Mouse (Mus musculus) lung, postnatal 10 days (tissue): ENCODE measurements around the gene Lrwd1.

ENCODE experiments used
- DNase-seq: peaks from one replicate; pipeline ENCODE4 v3.0.0; 2021

Lrwd1 gene

DNA sequence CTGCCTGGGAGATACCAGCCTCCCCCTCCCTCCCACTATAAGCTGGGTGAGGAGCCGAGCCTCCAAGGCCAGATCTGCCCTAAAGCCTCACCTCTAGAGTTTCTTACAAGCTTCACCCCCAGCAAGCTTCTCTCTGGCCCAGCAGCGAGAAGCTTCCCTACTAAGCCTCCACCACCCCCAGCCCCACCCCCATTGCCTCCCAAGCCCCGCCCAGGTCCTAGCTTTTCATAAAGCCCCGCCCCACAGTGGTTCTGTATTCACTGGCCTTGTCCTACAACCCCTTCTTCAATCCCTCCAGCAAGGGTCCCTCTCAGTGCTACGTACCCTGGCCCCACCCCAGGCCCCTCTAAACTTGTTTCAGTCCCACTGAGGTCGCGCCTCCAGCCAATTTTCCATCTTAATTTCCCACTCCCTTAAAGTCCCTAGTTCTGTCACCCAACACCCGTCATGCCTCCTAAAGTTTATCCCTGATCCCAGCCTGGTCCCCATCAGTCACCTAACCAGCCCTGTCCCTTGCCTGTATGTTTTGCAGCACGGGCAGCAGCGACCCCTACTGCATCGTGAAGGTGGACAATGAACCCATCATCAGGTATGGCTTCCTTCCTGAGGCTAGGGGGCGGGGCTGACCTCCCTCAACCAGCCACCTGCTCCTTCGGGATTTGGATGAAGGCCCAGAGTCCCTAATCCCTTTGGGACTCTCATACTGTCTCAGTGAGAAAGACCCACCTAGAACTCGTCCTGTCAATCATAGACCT, 46.9 kb downstream of the Lrwd1 start:
- DNase-seq: no peak

DNA sequence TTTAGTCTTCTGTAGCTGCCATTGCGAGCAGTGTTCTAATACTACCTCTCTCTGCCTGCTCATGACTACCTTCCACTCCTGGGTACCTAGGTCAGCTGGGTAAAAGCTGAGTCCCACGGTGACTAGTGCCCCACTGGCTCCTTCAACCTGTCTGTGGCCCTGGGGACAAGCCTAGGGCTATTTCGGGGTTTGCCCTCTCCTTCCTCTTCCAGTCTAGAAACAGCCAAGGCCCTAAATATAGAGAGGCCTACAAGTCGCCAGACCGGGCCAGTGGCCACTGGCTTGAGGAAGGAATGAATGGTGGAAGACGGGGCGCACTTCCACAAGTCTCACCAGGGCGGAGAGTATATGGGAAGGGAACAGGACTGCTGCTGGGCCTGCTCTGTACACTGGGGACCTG, 49.6 kb downstream of the Lrwd1 start:
- DNase-seq: no peak

DNA sequence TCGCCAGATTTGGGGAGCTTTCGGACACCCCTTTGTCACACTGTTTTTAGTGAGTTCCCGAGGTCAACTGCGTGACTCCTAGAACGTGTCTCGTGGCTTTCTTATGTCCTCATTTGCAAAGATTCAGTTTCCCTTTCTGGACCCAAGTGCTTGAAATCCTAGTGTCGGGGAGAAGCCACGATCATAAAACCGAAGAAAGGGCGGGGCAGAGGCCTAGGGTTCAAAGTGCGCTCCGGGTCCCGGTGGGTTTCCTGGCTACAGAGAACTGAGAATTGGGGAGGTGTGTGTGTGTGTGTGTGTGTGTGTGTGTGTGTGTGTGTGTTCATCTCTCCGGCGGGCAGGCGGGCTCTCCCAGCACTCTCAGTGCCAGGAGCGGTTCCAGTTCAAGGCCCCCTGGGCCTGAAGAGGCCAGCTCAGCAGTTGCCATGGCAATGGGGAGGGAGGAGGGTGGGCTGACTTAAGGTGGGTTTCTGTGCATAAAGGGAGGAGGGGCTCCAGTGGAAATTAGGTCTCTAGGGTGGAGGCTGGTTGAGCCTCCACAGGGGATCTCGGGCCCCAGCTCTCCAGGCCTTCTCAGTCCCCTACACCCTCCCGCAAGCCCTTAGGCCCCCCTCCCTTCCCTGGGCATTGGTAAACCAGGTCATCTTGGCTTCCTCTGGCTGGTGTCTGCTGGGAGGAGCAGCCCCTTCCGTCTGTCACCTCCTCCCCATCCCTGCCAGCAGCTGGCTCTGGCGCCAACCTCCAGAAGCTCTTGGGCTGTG, 50.8 kb downstream of the Lrwd1 start:
- no peak for DNase-seq

DNA sequence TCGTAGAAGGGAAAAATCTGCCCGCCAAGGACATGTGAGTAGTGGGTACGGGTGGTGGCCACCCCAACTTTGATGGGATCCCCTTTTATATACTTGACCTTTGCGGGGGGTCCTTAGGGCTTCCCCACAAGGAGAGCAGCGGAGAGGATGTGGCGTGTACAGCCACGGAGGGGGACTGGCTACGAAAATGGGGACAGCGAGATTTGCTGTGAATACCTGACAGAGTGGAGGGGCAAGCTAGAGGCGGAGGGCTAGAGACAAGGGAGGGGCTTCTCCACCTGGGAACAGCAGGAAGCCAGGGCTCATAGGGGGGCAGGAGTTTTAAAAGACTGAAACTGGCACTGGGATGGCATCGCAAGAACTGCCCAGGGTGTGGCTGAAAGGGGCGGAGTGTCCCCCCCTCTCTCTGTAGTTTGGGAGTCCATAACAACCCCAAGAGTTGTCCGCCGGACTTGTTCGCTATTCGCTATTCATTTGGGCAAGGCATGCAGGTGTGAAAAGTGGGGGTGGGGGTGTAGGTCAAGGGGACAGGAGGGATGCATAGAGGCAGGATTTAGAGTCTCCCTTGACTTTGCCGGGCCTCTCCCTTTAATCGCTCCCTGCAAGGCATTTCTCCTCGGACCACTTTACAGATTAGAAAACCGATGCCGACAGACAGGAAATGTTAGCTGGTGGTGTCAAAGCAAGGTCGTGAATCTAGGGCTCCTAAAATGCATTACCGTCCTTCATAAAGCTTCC, 51.6 kb downstream of the Lrwd1 start:
- DNase-seq: peak; percentile 24

DNA sequence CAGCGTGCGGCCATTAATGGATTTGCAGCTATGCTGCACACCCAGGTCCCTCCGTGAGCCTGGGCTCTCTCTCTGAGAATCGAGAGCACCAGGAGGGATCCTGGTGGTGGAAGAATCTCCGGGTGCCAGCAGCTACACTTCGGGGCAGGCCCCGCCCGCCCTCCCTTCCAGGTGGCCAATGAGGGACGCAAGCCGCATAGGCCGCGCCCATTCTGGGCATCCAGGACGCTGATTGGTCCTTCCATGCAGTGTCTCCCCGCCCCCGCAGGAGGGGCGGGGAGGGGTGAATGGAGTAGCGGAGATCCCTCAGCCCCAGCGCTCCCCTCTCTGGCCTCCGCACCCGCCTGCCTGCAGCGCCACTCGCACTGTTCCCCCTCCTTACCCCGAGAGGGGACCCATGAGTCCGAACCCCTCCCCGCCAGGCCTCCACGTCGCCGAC, 52.2 kb downstream of the Lrwd1 start, which contains the start of gene Rasa4:
Gene Rasa4, plus strand, starts transcription at position 248 of the 439 bp plus-strand sequence.
- peak; percentile 96 for DNase-seq

DNA sequence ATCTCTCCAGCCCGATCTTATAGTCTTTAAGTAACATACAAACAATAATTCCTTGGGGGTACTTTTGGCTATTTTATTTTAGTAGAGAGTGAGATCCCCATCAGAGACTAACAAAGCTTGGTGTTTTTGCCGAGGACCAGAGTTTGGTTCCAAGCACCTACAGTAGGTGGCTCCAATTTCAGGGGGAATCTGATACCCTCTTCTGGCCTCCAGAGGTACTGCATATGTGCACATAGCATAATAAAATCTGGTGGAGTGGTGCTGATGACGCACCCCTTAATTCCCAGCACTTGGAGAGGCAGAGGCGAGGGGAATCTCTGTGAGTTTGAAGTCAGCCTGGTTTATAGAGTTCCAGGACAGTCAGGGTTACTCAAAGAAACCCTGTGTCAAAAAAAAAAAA, 53.5 kb downstream of the Lrwd1 start:
- no peak for DNase-seq

DNA sequence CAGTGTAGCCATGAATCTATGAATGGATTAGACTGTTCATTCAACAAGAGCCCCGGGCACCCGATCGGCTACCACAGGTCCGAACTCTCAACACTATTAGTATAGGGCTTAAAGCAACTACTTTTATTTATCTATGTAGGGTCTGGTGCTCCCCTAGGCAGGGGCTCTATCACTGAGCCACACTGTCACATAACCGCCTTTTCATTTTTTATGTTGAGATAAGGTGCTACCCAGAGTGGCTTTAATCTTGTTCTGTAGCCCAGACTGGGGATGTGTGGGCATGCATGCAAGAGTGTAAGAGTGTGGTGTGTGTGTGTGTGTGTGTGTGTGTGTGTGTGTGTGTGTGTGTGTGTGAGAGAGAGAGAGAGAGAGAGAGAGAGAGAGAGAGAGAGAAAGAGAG, 57.7 kb downstream of the Lrwd1 start:
- DNase-seq: no peak

DNA sequence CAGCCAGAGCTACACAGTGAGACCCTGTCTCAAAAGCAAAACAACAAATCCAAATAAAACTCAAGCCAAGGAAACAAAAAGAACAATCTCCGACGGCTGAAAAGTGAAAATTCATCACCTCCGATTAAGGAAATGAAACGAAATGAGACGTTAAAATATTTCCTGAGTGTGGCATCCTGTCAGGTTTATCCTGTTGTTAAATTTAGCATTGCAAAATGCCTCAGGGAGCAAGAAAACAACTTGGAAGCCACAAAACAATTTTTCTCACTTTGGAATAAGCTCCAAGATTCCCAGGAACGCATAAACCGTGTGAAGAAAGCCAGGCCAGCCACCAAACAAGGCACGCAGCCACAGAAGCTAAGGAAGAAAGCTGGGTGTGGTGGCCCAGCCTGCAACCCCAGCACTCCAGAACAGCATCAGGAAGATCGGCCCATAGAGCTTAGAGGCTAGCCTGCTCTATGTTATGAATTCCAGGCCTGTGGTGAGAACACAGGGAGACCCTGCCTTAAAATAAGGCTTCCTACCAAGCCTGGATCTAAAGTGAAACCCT, 58.8 kb downstream of the Lrwd1 start:
- no peak for DNase-seq

DNA sequence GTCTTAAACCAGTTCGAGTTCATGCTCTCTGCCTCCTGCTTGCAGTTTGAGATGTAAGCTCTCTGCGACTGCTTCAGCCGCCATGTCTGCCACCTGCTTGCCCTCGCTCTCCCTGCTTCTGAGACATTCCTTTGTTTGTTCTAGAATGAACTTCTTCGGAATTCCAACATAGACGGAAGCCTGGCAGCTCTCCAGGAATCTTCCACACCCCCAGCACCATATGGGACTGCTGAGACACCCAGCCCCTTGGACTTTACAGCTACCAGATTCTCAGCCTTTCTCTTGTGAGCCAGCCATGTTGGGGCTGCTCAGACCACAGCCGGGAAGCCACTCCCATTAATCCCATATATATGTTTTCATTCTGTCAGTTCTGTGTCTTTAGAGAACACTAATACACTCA, 59.6 kb downstream of the Lrwd1 start:
- no peak for DNase-seq

DNA sequence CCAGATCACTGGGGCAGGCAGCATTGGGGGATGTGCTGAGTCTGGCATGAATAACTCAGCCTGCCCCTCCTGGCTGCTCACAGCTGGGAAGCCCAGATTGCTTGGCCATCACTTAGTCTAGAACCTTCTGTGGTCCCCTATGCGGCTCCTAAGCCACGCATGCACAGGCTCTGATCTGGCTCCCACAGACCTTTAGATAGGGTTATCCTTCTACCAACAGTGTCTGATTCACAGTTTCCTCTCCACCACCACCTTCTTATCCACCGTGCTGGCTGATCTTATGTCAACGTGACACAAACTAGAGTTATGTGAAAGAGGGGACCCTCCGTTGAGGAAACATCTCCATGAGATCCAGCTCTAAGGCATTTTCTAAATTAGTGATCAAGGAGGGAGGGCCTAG, 60.8 kb downstream of the Lrwd1 start:
- DNase-seq: no peak

DNA sequence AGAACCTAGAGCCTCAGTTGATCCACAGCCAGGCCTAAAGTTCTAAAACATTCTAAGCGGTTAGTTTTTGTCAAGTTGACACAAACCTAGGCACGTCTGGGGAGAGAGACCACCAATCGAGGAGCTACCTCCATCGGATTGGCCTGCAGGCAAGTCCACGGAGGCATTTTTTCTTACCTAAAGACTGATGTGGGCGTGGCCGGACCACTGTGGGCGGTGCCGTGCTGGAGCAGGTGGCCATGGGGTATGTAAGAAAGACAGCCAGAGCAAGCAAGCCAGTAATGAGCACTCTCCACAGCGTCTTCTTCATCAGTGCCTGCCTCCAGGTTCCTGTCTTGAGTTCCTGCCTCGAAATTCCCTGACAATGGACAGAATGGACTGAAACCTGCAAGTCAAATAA, 62.3 kb downstream of the Lrwd1 start:
- no peak for DNase-seq

DNA sequence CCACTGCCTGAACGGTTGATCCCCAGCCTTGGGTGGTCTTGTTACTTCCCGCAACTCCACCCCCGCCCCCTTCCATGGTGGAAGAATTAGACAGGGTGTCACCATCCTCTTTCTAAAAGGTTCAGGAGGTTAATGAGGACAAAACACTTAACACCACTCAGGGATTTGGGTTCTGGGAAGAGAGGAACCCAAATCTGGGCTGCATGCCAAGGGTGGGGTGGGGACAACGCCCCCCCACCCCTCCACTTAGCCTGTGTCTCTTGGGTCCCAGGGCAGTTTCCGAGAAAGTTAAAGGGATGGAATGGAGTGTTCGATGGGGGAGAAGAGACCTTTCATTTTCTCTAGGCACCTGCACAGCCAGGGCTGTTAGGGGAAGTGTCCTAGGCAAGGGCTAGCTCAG, 62.8 kb downstream of the Lrwd1 start:
- DNase-seq: no peak
